Mouse (Mus musculus) thymus, adult 18-20 months (tissue): Measurements from ENCODE around the gene Fcgr4.
"Not testable (repeated sequence)": the region's sequence is repeated elsewhere in the genome, so short reads cannot be mapped to it uniquely, and the experiment has no call there.

Experiments
- DNase-seq, 2 experiments: peaks; one replicate each; pipeline ENCODE4 v3.0.0; 2022; ENCODE audit warnings: mixed read lengths in 2 of 2

The Fcgr4 gene

GRCm38 (mm10) chr1:171018737-171019136 lies at the start of gene Fcgr4:
TSS of gene Fcgr4 (plus strand) at chr1:171018920.
- no peak for DNase-seq

GRCm38 (mm10) chr1:170972494-170972893 lies 46.2 kb upstream of the Fcgr4 start:
- DNase-seq: no peak

- DNase-seq: no peak
Measured at GRCm38 (mm10) chr1:170972936-170973335, 45.8 kb upstream of the Fcgr4 start.

DNA sequence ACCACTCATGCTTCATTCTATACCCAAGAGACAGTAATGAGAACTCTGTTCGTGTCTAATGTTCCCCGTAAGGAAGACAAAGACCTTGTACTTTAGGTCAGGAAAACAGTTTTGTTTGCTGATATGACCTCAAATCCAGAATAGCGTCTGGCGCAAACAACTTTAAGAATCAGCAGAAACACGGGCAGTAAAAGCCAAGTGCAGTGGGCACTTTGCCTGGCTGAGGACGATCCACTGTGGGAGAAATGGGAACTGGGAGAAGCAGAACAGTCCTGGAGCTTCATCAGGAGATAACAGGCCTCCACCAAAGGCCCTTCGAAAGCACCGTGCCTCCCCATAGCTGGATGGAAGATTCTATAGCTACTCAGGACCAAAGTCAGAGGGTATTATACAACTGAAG lies 44.5 kb upstream of the Fcgr4 start:
- no peak for DNase-seq

DNA sequence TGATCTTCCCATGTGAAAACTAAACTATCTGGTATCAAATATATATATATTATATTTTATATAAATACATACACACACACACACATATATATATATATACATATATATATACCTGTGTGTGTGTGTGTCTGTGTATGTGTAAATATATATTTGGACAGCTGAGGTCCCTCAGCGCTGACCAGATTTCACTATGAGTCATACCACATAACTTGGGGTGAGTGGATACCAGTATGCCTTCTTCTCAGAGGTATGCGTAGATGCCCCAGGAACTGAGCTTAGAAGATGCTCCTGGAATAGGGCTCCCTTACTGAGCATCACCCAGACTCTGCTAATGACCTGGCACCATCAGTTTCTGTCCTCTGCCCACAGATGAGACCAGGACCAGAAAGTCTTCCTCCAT lies 44.0 kb upstream of the Fcgr4 start:
- no peak for DNase-seq

DNA sequence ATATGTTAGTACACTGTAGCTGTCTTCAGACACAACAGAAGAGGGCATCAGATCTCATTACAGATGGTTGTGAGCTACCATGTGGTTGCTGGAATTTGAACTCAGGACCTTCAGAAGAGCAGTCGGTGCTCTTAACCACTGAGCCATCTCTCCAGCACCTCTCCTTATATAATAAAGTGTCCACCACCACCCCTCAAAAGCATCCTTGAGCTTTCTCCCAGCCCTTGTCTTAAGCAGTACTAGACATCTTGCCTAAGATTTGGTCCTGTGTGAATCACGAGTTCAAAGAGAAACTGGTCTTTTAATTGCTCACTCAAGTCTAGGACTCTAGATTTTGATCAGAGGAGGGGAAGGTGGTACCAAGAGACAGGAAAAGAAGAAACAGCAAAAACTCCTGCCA lies 43.4 kb upstream of the Fcgr4 start:
- not testable (repeated sequence) for DNase-seq

- DNase-seq: no peak
Measured at GRCm38 (mm10) chr1:170975751-170976161, 43.0 kb upstream of the Fcgr4 start.

GRCm38 (mm10) chr1:170976447-170976846 lies 42.3 kb upstream of the Fcgr4 start, which contains the start of gene Fcgr2b:
TSS of gene Fcgr2b (minus strand) at chr1:170976547.
- DNase-seq: no peak

- no peak for DNase-seq
Measured at GRCm38 (mm10) chr1:170978601-170979000, 40.1 kb upstream of the Fcgr4 start.

GRCm38 (mm10) chr1:170981679-170982078 lies 37.0 kb upstream of the Fcgr4 start:
- not testable (repeated sequence) for DNase-seq

GRCm38 (mm10) chr1:170982301-170982700 lies 36.4 kb upstream of the Fcgr4 start:
- no peak for DNase-seq

- DNase-seq: no peak
Measured at GRCm38 (mm10) chr1:170983066-170983465, 35.7 kb upstream of the Fcgr4 start.

DNA sequence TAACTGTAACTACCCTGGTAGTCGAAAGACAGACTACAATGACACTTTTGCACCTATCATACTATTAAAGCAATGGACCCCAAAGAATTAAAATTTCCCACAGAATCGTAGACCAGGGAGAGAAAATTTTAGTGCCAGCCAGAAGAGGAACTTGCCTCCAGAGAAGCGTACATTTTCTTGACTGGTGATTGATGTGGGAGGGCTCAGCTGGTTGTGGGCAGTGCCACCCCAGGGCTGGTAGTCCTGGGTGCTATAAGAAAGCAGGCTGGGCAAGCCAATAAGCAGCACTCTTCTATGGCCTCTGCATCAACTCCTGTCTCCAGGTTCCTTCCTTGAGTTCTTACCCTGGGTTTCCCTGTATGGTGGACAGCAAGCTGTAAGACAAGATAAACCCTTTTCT lies 33.6 kb upstream of the Fcgr4 start:
- DNase-seq: no peak

GRCm38 (mm10) chr1:170985861-170986260 lies 32.9 kb upstream of the Fcgr4 start:
- no peak for DNase-seq

GRCm38 (mm10) chr1:170989656-170990055 lies 29.1 kb upstream of the Fcgr4 start:
- no peak for DNase-seq

DNA sequence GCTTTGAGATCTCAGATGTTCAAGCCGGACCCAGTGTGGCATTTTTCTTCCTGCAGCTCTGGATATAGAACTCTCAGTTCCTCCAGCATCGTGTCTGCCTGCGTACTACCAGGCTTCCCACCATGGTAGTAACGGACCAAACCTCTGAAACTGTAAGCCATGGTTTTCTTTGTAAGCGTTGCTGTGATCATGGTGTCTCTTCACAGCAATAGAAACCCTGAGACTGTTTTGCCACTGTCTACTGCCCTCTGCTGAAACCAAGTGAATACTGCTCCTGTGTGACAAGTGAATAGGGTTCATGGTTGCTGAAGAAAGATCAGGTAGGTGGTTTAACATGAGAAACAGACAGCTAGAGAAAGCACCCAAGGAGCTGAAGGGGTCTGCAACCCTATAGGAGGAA lies 26.2 kb upstream of the Fcgr4 start:
- peak in 1 of 2 experiments; percentile 7 for DNase-seq

- no peak for DNase-seq
Measured at GRCm38 (mm10) chr1:170996034-170996433, 22.7 kb upstream of the Fcgr4 start.

DNA sequence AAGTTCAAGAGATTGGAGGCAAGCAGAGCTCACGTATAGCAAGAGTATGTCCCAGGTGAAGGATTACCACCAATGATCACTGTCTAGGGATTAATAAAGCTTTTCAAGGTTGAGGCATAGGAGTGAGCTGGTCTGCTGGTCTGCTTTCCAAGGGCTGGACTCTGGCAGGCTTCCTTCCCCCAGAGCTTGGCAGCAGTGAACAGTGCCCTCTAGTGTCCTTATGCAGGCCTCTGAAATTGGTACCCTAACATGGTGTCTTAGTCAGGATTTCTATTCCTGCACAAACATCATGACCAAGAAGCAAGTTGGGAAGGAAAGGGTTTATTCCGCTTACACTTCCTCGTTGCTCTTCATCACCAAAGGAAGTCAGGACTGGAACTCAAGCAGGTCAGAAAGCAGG lies 22.0 kb upstream of the Fcgr4 start:
- no peak for DNase-seq

GRCm38 (mm10) chr1:170997756-170998655 lies 20.7 kb upstream of the Fcgr4 start:
- peak in 1 of 2 experiments; percentile 9 for DNase-seq

DNA sequence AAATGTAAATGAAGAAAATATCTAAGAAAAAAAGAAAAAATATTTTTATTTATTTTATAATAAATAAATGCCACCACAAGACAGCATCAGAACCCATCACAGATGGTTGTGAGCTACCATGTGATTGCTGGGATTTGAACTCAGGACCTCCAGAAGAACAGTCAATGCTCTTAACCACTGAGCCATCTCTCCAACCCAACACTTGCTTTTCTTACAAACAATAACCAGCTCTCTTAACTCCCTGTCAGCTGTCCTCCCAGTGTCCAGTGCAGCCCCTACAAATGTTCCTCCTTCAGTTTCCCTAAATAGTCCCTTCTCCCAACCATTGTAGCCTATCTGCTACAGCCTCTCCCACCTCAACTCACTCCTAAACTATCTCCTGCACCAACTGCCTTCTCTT lies 18.9 kb upstream of the Fcgr4 start:
- no peak for DNase-seq

DNA sequence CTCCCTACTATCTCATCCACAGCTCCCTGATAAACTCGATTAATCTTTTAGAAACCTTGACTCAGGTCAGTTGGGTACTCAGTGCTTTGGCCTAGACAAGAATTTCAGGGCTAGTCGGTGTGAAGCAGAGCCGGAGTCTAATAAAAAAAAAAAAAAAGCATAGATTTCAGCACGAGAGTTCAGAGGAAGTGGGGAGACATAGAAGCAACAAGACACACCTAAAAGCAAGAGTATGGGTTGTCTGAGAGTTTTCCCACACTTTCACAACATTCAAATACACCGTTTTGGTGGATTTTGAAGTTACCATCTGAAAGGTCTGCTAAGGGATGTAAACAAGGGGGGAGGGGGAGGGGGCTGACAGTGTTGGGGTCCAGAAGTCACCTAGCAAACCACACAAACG lies 13.6 kb upstream of the Fcgr4 start:
- DNase-seq: no peak

DNA sequence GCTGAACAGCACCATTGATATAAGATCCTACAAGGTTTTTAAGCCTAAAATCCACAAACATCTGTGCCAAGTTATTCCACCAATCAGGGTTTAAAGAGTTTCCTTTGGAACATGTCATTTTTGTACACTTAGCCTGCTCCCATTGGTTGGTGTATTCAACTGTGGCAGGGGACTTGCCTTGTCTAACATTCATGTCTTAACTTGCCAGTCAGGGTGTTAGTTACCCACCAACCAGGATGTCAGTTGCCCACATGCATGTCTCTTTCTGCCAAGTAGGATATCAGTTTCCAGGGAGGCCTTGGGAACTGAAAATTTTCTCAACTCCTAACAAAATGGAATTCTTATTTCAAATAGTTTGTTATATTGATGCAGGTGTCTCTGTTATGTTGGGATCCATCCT lies 13.1 kb upstream of the Fcgr4 start:
- no peak for DNase-seq

DNA sequence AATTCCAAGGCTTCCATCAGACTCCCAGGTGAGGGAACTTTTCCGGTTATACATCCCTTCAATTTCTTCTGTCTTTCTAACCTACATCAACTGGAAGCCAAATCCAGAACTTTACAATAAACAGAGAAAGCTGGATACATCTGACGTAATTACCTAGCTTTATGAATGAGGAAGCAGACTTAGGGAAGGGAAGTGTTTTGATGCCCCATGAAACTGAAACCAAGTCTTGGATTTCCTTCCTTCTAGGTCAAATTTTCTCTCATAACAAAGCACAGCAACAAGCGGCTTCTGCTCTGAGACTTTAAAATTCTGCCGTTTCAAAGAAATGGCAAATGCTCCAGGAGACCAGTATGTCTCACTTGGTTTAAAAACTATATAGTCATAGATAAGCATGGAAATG lies 12.4 kb upstream of the Fcgr4 start:
- DNase-seq: no peak

DNA sequence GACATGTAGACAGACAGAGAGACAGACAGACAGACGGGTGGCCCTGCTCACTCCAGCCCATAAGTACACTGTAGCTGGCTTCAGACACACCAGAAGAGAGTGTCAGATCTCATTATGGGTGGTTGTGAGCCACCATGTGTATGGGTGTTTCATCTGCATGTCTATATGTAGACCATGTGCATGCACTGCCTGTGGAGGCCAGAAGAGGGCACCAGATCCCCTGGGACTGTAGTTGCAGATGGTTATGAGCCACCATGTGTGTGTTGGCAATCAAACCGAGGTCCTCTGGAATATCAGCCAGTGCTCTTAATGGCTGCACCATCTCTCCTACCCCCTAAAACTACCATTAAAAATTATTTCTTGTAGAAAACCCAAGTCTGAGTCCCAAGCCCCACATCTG lies 11.8 kb upstream of the Fcgr4 start:
- DNase-seq: no peak

GRCm38 (mm10) chr1:171011733-171012132 lies 7.0 kb upstream of the Fcgr4 start:
- DNase-seq: no peak
